Mouse (Mus musculus): ENCODE measurements around the gene Gtf3c2.

Gene Gtf3c2

GRCm38 (mm10) chr5:31198170-31198569, 18.2 kb upstream of the Gtf3c2 start:
- DNase-seq (ENCODE audit: extremely low spot score, low spot score) = no peak

GRCm38 (mm10) chr5:31197072-31197471, 17.1 kb upstream of the Gtf3c2 start:
- DNase-seq (ENCODE audit: extremely low spot score, low spot score) = no peak

GRCm38 (mm10) chr5:31196207-31196606, 16.3 kb upstream of the Gtf3c2 start:
- no peak for DNase-seq (ENCODE audit: extremely low spot score, low spot score)

- no peak for DNase-seq (ENCODE audit: extremely low spot score, low spot score)
These were observed 15.7 kb upstream of the Gtf3c2 start for GRCm38 (mm10) chr5:31195671-31196070.

- no peak for DNase-seq (ENCODE audit: extremely low spot score, low spot score)
These were observed 14.8 kb upstream of the Gtf3c2 start for GRCm38 (mm10) chr5:31194486-31195485.

- DNase-seq (ENCODE audit: extremely low spot score, low spot score) = no peak
These were observed 13.8 kb upstream of the Gtf3c2 start for GRCm38 (mm10) chr5:31193631-31194281.

GRCm38 (mm10) chr5:31192939-31193630, 13.1 kb upstream of the Gtf3c2 start, which contains the start of the genes Snx17 and Eif2b4:
Gene Snx17 (plus strand): TSS chr5:31193227.
Gene Eif2b4 (minus strand): TSS chr5:31193430.
- DNase-seq (ENCODE audit: extremely low spot score, low spot score) = peak; percentile 100

- DNase-seq (ENCODE audit: extremely low spot score, low spot score) = no peak
These were observed 12.3 kb upstream of the Gtf3c2 start for GRCm38 (mm10) chr5:31192045-31192938.

- no peak for DNase-seq (ENCODE audit: extremely low spot score, low spot score)
These were observed 10.3 kb upstream of the Gtf3c2 start for GRCm38 (mm10) chr5:31190201-31190600.

- DNase-seq (ENCODE audit: extremely low spot score, low spot score) = no peak
These were observed 8.4 kb upstream of the Gtf3c2 start for GRCm38 (mm10) chr5:31188223-31188840.

GRCm38 (mm10) chr5:31183678-31184077, 3.7 kb upstream of the Gtf3c2 start:
- no peak for DNase-seq (ENCODE audit: extremely low spot score, low spot score)

- no peak for DNase-seq (ENCODE audit: extremely low spot score, low spot score)
These were observed 1.3 kb upstream of the Gtf3c2 start for GRCm38 (mm10) chr5:31181183-31181770.

GRCm38 (mm10) chr5:31179301-31179765, 611 bp downstream of the Gtf3c2 start:
- no peak for DNase-seq (ENCODE audit: extremely low spot score, low spot score)

GRCm38 (mm10) chr5:31168630-31169029, 11.3 kb downstream of the Gtf3c2 start:
- DNase-seq (ENCODE audit: extremely low spot score, low spot score) = no peak

GRCm38 (mm10) chr5:31164878-31165277, 15.1 kb downstream of the Gtf3c2 start:
- DNase-seq (ENCODE audit: extremely low spot score, low spot score) = no peak

- DNase-seq (ENCODE audit: extremely low spot score, low spot score) = no peak
These were observed 17.5 kb downstream of the Gtf3c2 start for GRCm38 (mm10) chr5:31162462-31162861.

GRCm38 (mm10) chr5:31154152-31154553, 25.8 kb downstream of the Gtf3c2 start, which contains the start of gene Mpv17:
Gene Mpv17 (minus strand): TSS chr5:31154251.
- DNase-seq (ENCODE audit: extremely low spot score, low spot score) = peak; percentile 80

- no peak for DNase-seq (ENCODE audit: extremely low spot score, low spot score)
These were observed 26.3 kb downstream of the Gtf3c2 start for GRCm38 (mm10) chr5:31153516-31154151.

GRCm38 (mm10) chr5:31151746-31152145, 28.2 kb downstream of the Gtf3c2 start:
- no peak for DNase-seq (ENCODE audit: extremely low spot score, low spot score)

All from neural tube, embryonic 10.5 days (tissue).